Mouse (Mus musculus) kidney, adult 11 months (tissue): Measurements from ENCODE around the gene Acsm2.

ENCODE experiments used
- DNase-seq: peaks from one replicate; pipeline ENCODE4 v3.0.0; 2022

Gene Acsm2

DNA sequence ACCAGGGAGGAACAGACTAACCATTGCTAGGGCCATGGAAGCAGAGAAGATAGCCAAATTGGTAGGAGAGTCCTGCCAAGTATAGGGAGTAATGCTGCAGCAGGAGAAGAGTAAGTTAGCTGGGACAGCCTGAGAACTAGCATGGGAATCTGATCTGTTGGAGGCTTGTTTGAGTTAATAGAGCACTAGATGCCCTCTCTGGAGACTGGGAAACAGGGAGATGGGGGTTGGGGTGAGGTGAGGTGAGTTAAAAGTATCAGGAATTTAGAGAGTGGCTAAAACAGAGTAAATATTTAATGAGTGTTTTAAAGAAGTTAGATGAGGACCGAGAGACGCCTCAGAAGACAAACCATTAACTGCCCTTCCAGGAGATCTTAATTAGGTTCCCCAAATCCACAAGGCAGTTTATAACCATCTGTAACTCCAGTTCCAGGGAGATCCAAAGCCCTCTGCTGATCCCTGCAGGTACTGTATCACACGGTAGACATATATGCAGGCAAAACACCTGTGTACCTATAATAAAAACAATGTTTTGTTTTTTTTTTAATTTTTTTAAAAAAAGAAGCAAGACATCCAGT, 40.5 kb downstream of the Acsm2 start:
- DNase-seq, result peak; percentile 77

DNA sequence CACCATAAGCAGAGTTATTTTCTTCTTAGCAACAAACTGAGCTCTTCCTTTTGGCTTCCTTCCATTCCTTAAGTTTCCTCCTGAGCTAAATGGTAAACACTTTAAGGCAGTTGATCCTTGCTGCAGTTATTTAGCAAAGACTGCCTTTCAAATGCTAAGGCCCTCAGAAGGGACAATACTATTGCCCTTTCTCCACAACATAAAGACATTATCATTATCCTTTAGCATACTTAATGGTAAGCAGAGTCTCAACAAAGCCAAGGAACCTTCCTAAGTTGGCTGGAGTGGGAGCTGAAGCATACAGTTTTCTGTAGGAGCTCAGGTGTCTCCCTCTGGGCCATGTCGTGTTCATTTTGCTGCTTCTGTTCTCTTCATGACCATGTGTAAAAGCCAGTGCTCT, 41.2 kb downstream of the Acsm2 start:
- DNase-seq, result no peak

DNA sequence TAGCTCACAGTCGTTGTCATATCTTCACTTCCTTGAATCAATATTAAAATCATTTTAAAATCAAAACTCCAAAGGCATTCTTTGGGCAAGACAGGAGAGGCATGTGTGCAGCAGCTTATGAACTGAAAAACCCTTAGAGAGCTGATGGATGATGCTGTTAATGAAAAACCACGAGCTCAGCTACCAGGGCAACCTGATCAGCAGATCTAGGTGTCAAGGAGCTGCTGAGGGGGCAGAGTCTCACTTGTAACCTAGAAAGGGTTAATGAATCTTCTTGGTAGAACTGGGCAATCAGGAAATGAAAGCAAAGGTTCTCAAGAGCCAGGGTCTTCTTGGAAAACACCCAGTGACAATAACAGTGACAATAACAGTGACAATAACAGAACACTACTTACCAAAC, 42.4 kb downstream of the Acsm2 start:
- peak; percentile 81 for DNase-seq

- DNase-seq, result no peak
These were observed 47.2 kb downstream of the Acsm2 start for GRCm38 (mm10) chr7:119601195-119601953.

- no peak for DNase-seq
These were observed 47.8 kb downstream of the Acsm2 start for GRCm38 (mm10) chr7:119601954-119602317.

GRCm38 (mm10) chr7:119604903-119605483, 50.9 kb downstream of the Acsm2 start:
- DNase-seq, result peak; percentile 80

DNA sequence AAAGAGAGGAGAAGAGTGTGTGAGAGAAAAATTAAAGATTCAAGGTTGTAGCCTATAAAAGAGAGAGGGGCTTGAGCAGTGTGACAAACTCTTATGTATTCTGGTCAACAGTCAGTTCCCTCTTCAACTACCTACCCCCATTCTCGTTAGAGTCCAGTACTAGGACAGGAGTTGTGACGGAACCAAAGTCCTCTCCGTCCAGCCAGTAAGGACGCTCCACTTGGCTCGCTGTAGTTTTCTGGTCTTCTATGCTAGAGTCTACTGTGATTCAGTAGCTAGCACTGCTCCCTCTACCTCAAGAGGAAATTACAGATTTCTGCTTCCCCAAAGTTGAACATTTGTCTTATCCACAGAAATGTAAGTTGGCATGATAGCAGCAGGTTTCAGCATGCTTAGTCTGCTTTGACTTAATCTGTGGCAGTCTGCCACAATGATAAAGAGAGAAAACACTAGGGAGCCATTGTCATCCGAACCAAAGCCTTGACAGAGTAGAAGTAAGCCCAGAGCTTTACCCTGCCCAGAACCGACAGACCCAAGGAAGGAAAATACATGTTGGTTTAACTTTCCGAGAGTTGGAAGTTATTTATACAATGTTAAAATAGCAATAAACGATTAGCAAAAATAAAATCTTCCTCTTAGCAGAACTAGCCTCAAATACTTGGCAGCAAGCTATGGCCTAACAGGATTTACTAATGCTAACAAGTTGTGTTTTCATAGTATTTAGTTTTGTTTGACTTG, 52.0 kb downstream of the Acsm2 start:
- peak; percentile 69 for DNase-seq

GRCm38 (mm10) chr7:119606664-119607076, 52.5 kb downstream of the Acsm2 start, which contains the start of gene Acsm1:
Gene Acsm1, plus strand, starts transcription at chr7:119607026.
- no peak for DNase-seq

- DNase-seq, result no peak
These were observed 53.8 kb downstream of the Acsm2 start for GRCm38 (mm10) chr7:119607796-119608515.

DNA sequence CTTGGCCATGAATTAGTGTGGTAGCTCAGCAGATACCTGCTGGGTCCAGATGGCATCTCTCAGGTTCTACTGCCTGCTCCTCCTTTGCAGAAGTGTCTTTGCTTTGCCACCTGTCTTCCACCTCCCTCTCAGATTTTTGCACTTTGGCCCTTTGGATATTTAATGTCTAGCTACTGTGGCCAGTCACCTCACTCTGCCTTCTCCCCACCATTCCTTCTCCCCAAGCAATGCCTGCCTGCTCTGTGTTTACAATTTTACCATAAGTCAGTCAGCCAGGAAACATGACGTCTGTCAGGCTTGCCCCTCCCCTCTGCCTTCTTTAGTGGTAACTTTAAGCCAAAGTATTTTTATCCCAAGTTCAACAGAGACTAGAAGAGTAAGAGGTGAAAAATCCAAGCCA, 62.4 kb downstream of the Acsm2 start:
- DNase-seq, result peak; percentile 61

DNA sequence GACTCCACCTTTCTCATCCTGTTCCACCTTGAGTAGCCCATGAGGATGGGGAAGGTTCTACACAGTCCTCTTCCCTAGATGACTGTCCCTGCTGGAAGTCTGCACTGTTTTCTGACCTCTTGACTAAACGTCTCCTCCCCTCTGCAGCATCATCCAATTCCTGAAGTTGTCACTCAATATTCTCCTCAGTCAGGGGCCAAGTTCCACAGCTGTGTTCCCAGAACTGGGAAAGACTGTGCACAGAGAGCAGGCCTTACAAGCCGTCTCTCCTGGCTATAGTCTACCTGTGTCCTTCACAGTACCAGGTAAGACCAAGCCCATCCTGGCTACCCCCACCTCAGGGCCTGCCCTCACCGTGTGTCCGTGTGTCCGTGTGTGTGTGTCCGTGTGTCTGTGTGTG, 63.5 kb downstream of the Acsm2 start:
- DNase-seq, result peak; percentile 65

GRCm38 (mm10) chr7:119618209-119618935, 64.2 kb downstream of the Acsm2 start:
- peak; percentile 50 for DNase-seq

DNA sequence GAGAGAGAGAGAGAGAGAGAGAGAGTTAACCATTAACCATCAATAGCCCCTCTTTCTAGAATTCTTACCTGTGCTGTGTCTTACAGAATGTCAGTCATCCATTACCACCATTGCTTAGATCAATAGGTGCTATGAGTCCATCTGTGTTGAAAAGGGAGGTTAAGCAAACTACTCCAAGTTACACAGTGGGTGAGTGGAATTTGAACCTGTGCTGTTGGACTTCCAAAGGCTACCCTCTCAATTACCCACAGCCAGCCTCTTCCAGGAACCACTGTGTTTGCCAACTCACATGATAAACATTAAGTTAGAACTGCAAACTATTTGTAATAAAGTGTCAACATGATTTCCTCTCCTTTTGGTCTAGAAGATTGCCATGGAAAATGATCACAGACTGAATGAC, 66.0 kb downstream of the Acsm2 start:
- peak; percentile 67 for DNase-seq

DNA sequence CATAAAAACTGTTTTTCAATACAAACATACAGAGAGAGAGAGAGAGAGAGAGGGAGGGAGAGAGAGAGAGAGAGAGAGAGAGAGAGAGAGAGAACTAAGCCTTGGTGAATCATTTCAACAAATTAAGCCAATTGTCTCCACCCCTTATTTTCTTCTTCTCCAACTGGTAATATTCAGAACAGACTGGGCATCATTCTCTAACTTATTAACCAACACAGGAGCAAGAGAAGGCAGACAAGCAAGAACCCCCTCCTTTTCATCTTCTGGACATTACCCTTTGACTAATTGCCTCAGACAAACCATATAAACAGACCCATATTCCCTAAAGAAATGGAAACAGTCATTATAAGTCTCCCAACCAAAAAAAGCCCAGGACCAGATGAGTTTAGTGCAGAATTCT, 84.6 kb downstream of the Acsm2 start:
- DNase-seq, result no peak

- peak; percentile 43 for DNase-seq
These were observed 88.2 kb downstream of the Acsm2 start for GRCm38 (mm10) chr7:119642307-119642706.
